Mouse (Mus musculus): ENCODE data around the gene Aldh16a1. TPM values are rescaled to one million over a fixed set of nuclear protein-coding genes. Genes with fewer than 3 reads are reported as not detected.
"Not testable (repeated sequence)": the region's sequence is repeated elsewhere in the genome, so short reads cannot be mapped to it uniquely, and the experiment has no call there.

The Aldh16a1 gene
- total and polyA plus RNA-seq, 2 experiments = 33.3 to 162 TPM

DNA sequence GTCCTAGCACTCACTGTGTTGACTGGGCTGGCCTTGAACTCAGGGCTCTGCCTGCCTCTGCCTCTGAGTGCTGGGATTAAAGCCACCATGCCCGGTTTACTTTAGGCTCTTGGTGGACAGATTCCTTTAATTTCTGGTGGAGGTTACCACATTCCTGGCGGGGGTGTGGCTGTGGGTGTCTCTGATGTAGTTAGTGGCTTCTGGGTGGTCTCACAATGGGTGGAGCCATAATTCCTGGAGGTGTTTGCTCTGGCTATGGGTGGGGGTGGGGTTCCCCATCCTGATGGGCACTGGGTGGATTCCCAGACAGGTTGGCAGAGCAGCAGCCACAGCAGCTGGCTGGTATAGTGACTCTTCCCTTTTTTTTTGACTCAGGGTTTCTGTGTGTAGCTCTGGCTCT, 42.4 kb downstream of the Aldh16a1 start:
- WGBS = 78% methylated on average over 2 of the region's 2 CpGs
- no peaks in the 10 kb centered on the region for H3K36me3 ChIP-seq (ENCODE audit: control insufficient read depth, insufficient read depth, low read length)
- H3K4me3 ChIP-seq (ENCODE audit: insufficient read depth, low read depth, low read length) = no peak overlapping the region
- H3K4me1 ChIP-seq (ENCODE audit: control insufficient read depth, insufficient read depth, low read length) = no peaks in the 10 kb centered on the region
- no peak overlapping the region for H3K9ac ChIP-seq (ENCODE audit: low read depth, low read length)
- no peak overlapping the region for H3K27ac ChIP-seq (replicated peaks; ENCODE audit: insufficient read depth, low read depth, low read length)
- no peak for DNase-seq (ENCODE audit: extremely low read depth, low read depth, low spot score)
- TF ChIP-seq POLR2A (IDR thresholded peaks at IDR 0.05; ENCODE audit: extremely low read depth, insufficient read depth, low read length) (no peak), CTCF (IDR thresholded peaks at IDR 0.05; ENCODE audit: low read depth, low read length) (no peak)
- no peaks in the 10 kb centered on the region for H3K27me3 ChIP-seq (ENCODE audit: control insufficient read depth, insufficient read depth, low read length)
- no peaks in the 10 kb centered on the region for H3K79me2 ChIP-seq (ENCODE audit: control insufficient read depth, insufficient read depth, low read length)

DNA sequence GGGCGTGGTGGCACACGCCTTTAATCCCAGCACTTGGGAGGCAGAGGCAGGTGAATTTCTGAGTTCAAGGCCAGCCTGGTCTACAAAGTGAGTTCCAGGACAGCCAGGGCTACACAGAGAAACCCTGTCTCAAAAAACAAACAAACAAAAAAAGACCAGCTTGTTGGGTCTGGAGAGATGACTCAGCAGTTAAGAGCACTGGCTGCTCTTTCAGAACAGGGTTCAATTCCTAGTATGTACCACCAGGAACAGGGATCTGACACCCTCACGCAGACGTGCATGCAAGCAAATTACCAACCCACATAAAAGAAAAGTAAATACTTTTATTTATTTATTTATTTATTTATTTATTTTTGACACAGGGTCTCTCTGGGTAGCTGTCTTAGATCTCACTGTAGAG, 44.3 kb downstream of the Aldh16a1 start:
- not testable (repeated sequence) for H3K79me2 ChIP-seq (ENCODE audit: control insufficient read depth, insufficient read depth, low read length); H3K36me3 ChIP-seq (ENCODE audit: control insufficient read depth, insufficient read depth, low read length); H3K4me1 ChIP-seq (ENCODE audit: control insufficient read depth, insufficient read depth, low read length); H3K27ac ChIP-seq (replicated peaks; ENCODE audit: insufficient read depth, low read depth, low read length); H3K27me3 ChIP-seq (ENCODE audit: control insufficient read depth, insufficient read depth, low read length); DNase-seq (ENCODE audit: extremely low read depth, low read depth, low spot score); H3K9ac ChIP-seq (ENCODE audit: low read depth, low read length); H3K4me3 ChIP-seq (ENCODE audit: insufficient read depth, low read depth, low read length)
- 93% methylated on average over 4 of the region's 4 CpGs for WGBS

DNA sequence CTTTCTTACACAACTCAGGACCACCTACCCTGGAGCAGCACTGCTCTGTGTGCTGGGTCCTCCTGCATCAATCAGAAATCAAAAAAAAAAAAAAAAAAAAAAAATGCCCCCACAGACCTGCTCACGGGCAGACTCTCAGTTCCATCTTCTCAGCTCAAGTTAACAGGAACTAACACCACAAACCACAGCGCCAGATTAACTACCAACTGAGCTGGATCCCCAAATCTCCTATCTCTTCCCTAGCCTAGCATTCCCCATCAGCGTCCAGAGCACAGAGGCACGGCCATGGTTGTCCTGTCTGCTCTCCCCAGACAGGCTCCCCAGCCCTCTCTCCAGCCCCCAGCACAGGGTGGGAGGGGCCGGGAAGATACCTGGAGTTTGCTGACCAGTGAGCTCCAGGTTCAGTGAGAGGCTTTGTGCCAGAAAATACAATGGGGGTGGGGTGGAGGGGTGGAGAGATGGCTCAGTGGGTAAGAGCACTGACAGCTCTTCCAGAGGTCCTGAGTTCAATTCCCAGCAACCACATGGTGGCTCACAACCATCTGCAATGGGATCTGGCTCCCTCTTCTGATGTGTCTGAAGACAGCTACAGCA, 47.2 kb downstream of the Aldh16a1 start:
- H3K27me3 ChIP-seq (ENCODE audit: control insufficient read depth, insufficient read depth, low read length) = no peaks in the 10 kb centered on the region
- H3K27ac ChIP-seq (replicated peaks; ENCODE audit: insufficient read depth, low read depth, low read length) = no peak overlapping the region
- peaks cover 9% of the 10 kb centered on the region for H3K4me1 ChIP-seq (ENCODE audit: control insufficient read depth, insufficient read depth, low read length)
- WGBS = 78% methylated on average over 5 of the region's 5 CpGs
- H3K36me3 ChIP-seq (ENCODE audit: control insufficient read depth, insufficient read depth, low read length) = no peaks in the 10 kb centered on the region
- no peaks in the 10 kb centered on the region for H3K79me2 ChIP-seq (ENCODE audit: control insufficient read depth, insufficient read depth, low read length)
- H3K9ac ChIP-seq (ENCODE audit: low read depth, low read length) = no peak overlapping the region
- DNase-seq (ENCODE audit: extremely low read depth, low read depth, low spot score) = no peak
- no peak overlapping the region for H3K4me3 ChIP-seq (ENCODE audit: insufficient read depth, low read depth, low read length)
- TF ChIP-seq CTCF (IDR thresholded peaks at IDR 0.05; ENCODE audit: low read depth, low read length) (no peak), POLR2A (IDR thresholded peaks at IDR 0.05; ENCODE audit: extremely low read depth, insufficient read depth, low read length) (no peak)

DNA sequence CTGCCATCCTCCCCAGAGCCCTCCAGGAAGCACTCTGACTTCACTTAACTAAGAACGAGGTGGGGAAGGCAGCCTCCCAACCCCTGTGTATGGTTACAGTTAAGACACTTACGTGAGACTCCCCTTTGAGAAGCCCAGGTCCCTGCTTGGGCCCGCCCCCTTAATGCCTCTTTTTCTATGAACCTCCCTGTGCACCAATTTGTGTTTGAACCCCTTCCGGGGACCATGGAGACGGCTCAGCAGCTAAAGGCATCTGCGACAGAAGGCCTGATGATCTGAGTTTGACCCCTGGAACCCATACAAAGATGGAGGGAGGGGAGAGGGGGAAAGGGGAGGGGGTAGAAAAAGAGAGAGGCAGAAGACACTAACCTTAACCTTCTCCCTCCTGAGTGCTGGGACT, 47.9 kb downstream of the Aldh16a1 start:
- H3K27me3 ChIP-seq (ENCODE audit: control insufficient read depth, insufficient read depth, low read length) = no peaks in the 10 kb centered on the region
- 91% methylated on average over 6 of the region's 6 CpGs for WGBS
- H3K4me1 ChIP-seq (ENCODE audit: control insufficient read depth, insufficient read depth, low read length) = peaks cover 14% of the 10 kb centered on the region
- no peaks in the 10 kb centered on the region for H3K79me2 ChIP-seq (ENCODE audit: control insufficient read depth, insufficient read depth, low read length)
- H3K27ac ChIP-seq (replicated peaks; ENCODE audit: insufficient read depth, low read depth, low read length) = no peak overlapping the region
- no peak for DNase-seq (ENCODE audit: extremely low read depth, low read depth, low spot score)
- H3K9ac ChIP-seq (ENCODE audit: low read depth, low read length) = no peak overlapping the region
- no peak overlapping the region for H3K4me3 ChIP-seq (ENCODE audit: insufficient read depth, low read depth, low read length)
- H3K36me3 ChIP-seq (ENCODE audit: control insufficient read depth, insufficient read depth, low read length) = peaks cover 2% of the 10 kb centered on the region; the same call in 1 of the 2 replicates
- no peak for TF ChIP-seq POLR2A (IDR thresholded peaks at IDR 0.05; ENCODE audit: extremely low read depth, insufficient read depth, low read length)
- no peak for TF ChIP-seq CTCF (IDR thresholded peaks at IDR 0.05; ENCODE audit: low read depth, low read length)

DNA sequence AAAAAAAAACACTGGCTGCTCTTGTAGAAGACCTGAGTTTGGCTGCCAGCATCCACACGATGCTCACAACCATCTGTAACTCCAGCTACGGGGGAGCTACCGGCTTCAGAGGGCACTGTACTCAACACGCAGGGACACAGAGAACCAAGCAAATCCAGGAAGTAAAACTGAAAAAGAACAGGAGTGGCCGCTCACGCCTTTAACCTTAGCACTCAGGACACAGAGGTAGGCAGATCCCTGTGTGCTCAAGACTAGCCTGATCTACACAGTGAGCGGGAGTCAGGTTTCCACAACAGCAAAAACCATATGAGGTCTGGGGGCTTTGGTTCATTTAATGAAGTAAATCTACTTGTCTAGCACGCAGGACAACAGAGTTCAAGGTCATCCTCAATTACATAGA, 48.9 kb downstream of the Aldh16a1 start:
- peaks cover 4% of the 10 kb centered on the region; the same call in 1 of the 2 replicates for H3K36me3 ChIP-seq (ENCODE audit: control insufficient read depth, insufficient read depth, low read length)
- DNase-seq (ENCODE audit: extremely low read depth, low read depth, low spot score) = no peak
- no peaks in the 10 kb centered on the region for H3K27me3 ChIP-seq (ENCODE audit: control insufficient read depth, insufficient read depth, low read length)
- no peak overlapping the region for H3K27ac ChIP-seq (replicated peaks; ENCODE audit: insufficient read depth, low read depth, low read length)
- H3K4me1 ChIP-seq (ENCODE audit: control insufficient read depth, insufficient read depth, low read length) = peaks cover 14% of the 10 kb centered on the region
- H3K9ac ChIP-seq (ENCODE audit: low read depth, low read length) = no peak overlapping the region
- no peaks in the 10 kb centered on the region for H3K79me2 ChIP-seq (ENCODE audit: control insufficient read depth, insufficient read depth, low read length)
- no peak overlapping the region for H3K4me3 ChIP-seq (ENCODE audit: insufficient read depth, low read depth, low read length)
- WGBS = 86% methylated on average over 8 of the region's 8 CpGs
- TF ChIP-seq CTCF (IDR thresholded peaks at IDR 0.05; ENCODE audit: low read depth, low read length) = no peak
- TF ChIP-seq POLR2A (IDR thresholded peaks at IDR 0.05; ENCODE audit: extremely low read depth, insufficient read depth, low read length) = no peak

DNA sequence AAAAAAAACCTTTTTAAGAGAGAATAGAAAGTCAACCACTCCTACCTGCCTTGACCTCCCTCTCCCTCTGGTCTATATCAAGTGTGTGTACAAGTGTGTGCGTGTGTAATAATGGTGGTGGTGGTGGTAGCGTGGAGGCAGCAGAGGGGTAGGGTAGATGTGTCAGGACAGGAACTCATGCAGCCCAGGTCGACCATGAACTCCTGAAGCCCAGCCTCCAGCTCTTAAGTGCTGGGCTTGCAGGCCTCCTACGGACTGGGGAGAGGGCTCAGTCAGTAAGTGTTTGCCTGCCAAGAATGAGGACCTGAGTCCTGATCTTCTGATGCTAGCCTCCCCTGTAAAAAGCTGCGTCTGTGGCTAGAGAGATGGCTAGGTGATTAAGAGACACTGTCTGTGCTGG, 49.4 kb downstream of the Aldh16a1 start:
- H3K79me2 ChIP-seq (ENCODE audit: control insufficient read depth, insufficient read depth, low read length) = no peaks in the 10 kb centered on the region
- peaks cover 8% of the 10 kb centered on the region; the same call in 1 of the 2 replicates for H3K36me3 ChIP-seq (ENCODE audit: control insufficient read depth, insufficient read depth, low read length)
- 83% methylated on average over 5 of the region's 5 CpGs for WGBS
- H3K4me1 ChIP-seq (ENCODE audit: control insufficient read depth, insufficient read depth, low read length) = peaks cover 14% of the 10 kb centered on the region
- no peak overlapping the region for H3K9ac ChIP-seq (ENCODE audit: low read depth, low read length)
- H3K27me3 ChIP-seq (ENCODE audit: control insufficient read depth, insufficient read depth, low read length) = no peaks in the 10 kb centered on the region
- no peak overlapping the region for H3K4me3 ChIP-seq (ENCODE audit: insufficient read depth, low read depth, low read length)
- no peak for TF ChIP-seq CTCF (IDR thresholded peaks at IDR 0.05; ENCODE audit: low read depth, low read length)
- TF ChIP-seq POLR2A (IDR thresholded peaks at IDR 0.05; ENCODE audit: extremely low read depth, insufficient read depth, low read length) = no peak
- H3K27ac ChIP-seq (replicated peaks; ENCODE audit: insufficient read depth, low read depth, low read length) = no peak overlapping the region
- no peak for DNase-seq (ENCODE audit: extremely low read depth, low read depth, low spot score)
